ENCODE assay signal across 16 mouse cellular contexts in the genomic region with DNA sequence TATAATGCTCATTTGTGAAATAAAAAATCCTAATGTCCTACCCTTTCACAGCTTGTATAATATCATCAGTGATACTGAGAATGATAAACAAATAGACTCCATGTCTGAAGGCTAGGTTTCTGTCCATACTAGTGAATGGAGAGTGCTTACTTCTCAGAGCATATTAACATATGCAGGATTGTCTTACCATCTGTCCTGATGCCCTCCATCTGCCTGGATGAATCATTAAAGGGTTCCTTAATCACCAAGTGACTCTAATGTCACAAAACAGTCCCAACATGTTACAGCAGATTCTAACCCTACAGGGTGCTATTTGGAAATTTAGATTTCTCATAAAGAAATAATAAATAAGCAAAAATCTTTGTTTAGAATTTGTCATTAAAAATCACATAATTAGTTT.
DNase-seq lines count a peak whose midpoint lies in the region; ATAC-seq lines count a peak whose summit lies in the region.
"Had no signal": no experiment of that assay in that cellular context is flagged by ENCODE, and none has a peak within 500 bp of the region (broad histone marks: within the 10 kb centered on the region; RNA-seq: fewer than 3 reads in every experiment).

No protein-coding gene starts in this region.

- DNase-seq in cerebellum, postnatal 4 days (ENCODE audit: low spot score in 2 of 2), result no peak
- DNase-seq in layer of hippocampus, adult 9-10 months (ENCODE audit: low spot score), result peak; percentile 4
- no peak for DNase-seq in layer of hippocampus, postnatal 14 days (ENCODE audit: low spot score in 2 of 2)
- peak; percentile 67 for DNase-seq in cerebellum, adult 9-11 months
- no peak for DNase-seq in embryo, embryonic 10 days (ENCODE audit: low spot score)
- no peak for DNase-seq in urinary bladder, adult 18-20 months (ENCODE audit: low spot score in 2 of 2)
- no peak for DNase-seq in lung, postnatal 36 days
- DNase-seq: adrenal gland, postnatal 14 days; kidney, adult 11 months; kidney, postnatal 36 days; liver; lung, postnatal 4 days; right cerebral cortex, adult 18-20 months; thymus, postnatal 36 days had no signal

- ATAC-seq in cerebellum, adult (ENCODE audit: insufficient number of reproducible peaks, low FRiP score, low TSS enrichment), result peak; percentile 99
- ATAC-seq: midbrain, embryonic 15.5 days had no signal

Comparison
In these comparisons a context has a peak if more than half of its experiments do, and no peak if none do; other contexts are left out.
1. DNase-seq: peak in layer of hippocampus, adult 9-10 months (single experiment) and cerebellum, adult 9-11 months (single experiment); none in cerebellum, postnatal 4 days (0 of 2), layer of hippocampus, postnatal 14 days (0 of 2), embryo, embryonic 10 days (single experiment), urinary bladder, adult 18-20 months (0 of 2) and lung, postnatal 36 days (single experiment).